Mouse (Mus musculus) neural tube, embryonic 12.5 days (tissue): Measurements from ENCODE around the gene Krtap6-2. TPM values are rescaled to one million over a fixed set of nuclear protein-coding genes. Genes with fewer than 3 reads are reported as not detected.

ENCODE experiments used
- ATAC-seq: fragments of 200-750 bp; cut with Nextera tagmentation; 2 replicates; pipeline ENCODE4 v1.8.0; 2017; ENCODE audit warnings: low read depth, mild to moderate bottlenecking, moderate TSS enrichment, moderate library complexity; ENCODE audit not compliant: low FRiP score
- H3K27ac ChIP-seq: fragments of 300-500 bp; sonication (generic); 2 replicates; pipeline ENCODE4 v1.5.1; 2016
- H3K27me3 ChIP-seq: fragments of 300-500 bp; sonication (generic); replicated peaks from 2 replicates; pipeline ENCODE4 v1.6.1; 2016; ENCODE audit warnings: mild to moderate bottlenecking
- H3K36me3 ChIP-seq: fragments of 300-500 bp; sonication (generic); 2 replicates; pipeline ENCODE4 v1.6.1; 2016; ENCODE audit warnings: mild to moderate bottlenecking
- H3K4me1 ChIP-seq: fragments of 300-500 bp; sonication (generic); 2 replicates; pipeline ENCODE4 v1.6.1; 2016
- H3K4me2 ChIP-seq: fragments of 300-500 bp; sonication (generic); replicated peaks from 2 replicates; pipeline ENCODE4 v1.6.1; 2016; ENCODE audit warnings: mild to moderate bottlenecking
- H3K4me3 ChIP-seq: fragments of 300-500 bp; sonication (generic); 2 replicates; pipeline ENCODE4 v1.5.1; 2016
- H3K9ac ChIP-seq: fragments of 300-500 bp; sonication (generic); 2 replicates; pipeline ENCODE4 v1.6.1; 2016; ENCODE audit warnings: mild to moderate bottlenecking
- H3K9me3 ChIP-seq: fragments of 300-500 bp; sonication (generic); 2 replicates; pipeline ENCODE4 v1.6.1; 2016; ENCODE audit warnings: mild to moderate bottlenecking
- WGBS: fragments of 180-500 bp; shearing (Covaris S2); methylation state at CpG from one replicate; pipeline ENCODE4 v1.1.7; 2016; 5-methylcytosine and 5-hydroxymethylcytosine counted together
- polyA plus RNA-seq: library from polyadenylated mRNA; unstranded; fragments of >200 nt; fragmentation: Nextera tagmentation; extraction: Ambion mirVana; gene quantifications from 2 replicates; pipeline ENCODE4 v1.2.1, GENCODE M21; 2016

Gene Krtap6-2
- polyA plus RNA-seq = not detected in 2 replicates

- Histone ChIP-seq H3K4me3 (no peak within 1 kb of the TSS), H3K27me3 (no peaks in the 10 kb centered on the region), H3K9ac (no peak within 1 kb of the TSS), H3K4me1 (no peaks in the 10 kb centered on the region), H3K36me3 (no peaks in the 10 kb centered on the region), H3K4me2 (no peak within 1 kb of the TSS), H3K27ac (no peak within 1 kb of the TSS), H3K9me3 (no peaks in the 10 kb centered on the region)
- no peak for ATAC-seq
- 93% methylated on average over 3 of the region's 3 CpGs for WGBS
These were observed at the start of gene Krtap6-2 for GRCm38 (mm10) chr16:89420011-89420410. Gene Krtap6-2, minus strand, starts transcription at chr16:89420111.

GRCm38 (mm10) chr16:89461189-89461588 lies 41.3 kb upstream of the Krtap6-2 start:
- H3K4me3 ChIP-seq = no peak overlapping the region
- ATAC-seq = no peak
- no peaks in the 10 kb centered on the region for H3K27me3 ChIP-seq
- no peak overlapping the region for H3K4me2 ChIP-seq
- no peaks in the 10 kb centered on the region for H3K36me3 ChIP-seq
- WGBS = 84% methylated on average over 5 of the region's 5 CpGs
- H3K4me1 ChIP-seq = no peaks in the 10 kb centered on the region
- no peak overlapping the region for H3K9ac ChIP-seq
- no peak overlapping the region for H3K27ac ChIP-seq
- H3K9me3 ChIP-seq = no peaks in the 10 kb centered on the region

- Histone ChIP-seq H3K9ac (no peak overlapping the region), H3K27ac (no peak overlapping the region), H3K4me1 (no peaks in the 10 kb centered on the region), H3K36me3 (no peaks in the 10 kb centered on the region), H3K27me3 (no peaks in the 10 kb centered on the region), H3K9me3 (no peaks in the 10 kb centered on the region), H3K4me2 (no peak overlapping the region), H3K4me3 (no peak overlapping the region)
- WGBS = 83% methylated on average over 2 of the region's 2 CpGs
- no peak for ATAC-seq
These were observed 9.7 kb upstream of the Krtap6-2 start for GRCm38 (mm10) chr16:89429586-89429985.

- H3K27me3 ChIP-seq = no peaks in the 10 kb centered on the region
- 93% methylated on average over 5 of the region's 5 CpGs for WGBS
- no peak overlapping the region for H3K27ac ChIP-seq
- H3K4me1 ChIP-seq = no peaks in the 10 kb centered on the region
- no peak overlapping the region for H3K4me3 ChIP-seq
- H3K9ac ChIP-seq = no peak overlapping the region
- no peak overlapping the region for H3K4me2 ChIP-seq
- no peaks in the 10 kb centered on the region for H3K36me3 ChIP-seq
- H3K9me3 ChIP-seq = no peaks in the 10 kb centered on the region
- ATAC-seq = no peak
These were observed 5.4 kb upstream of the Krtap6-2 start for GRCm38 (mm10) chr16:89425310-89425709.

GRCm38 (mm10) chr16:89416311-89416710 lies 3.6 kb downstream of the Krtap6-2 start:
- Histone ChIP-seq H3K4me1 (no peaks in the 10 kb centered on the region), H3K9ac (no peak overlapping the region), H3K9me3 (no peaks in the 10 kb centered on the region), H3K4me3 (no peak overlapping the region), H3K36me3 (no peaks in the 10 kb centered on the region), H3K27me3 (no peaks in the 10 kb centered on the region), H3K27ac (no peak overlapping the region), H3K4me2 (no peak overlapping the region)
- ATAC-seq = no peak
- 89% methylated on average over 3 of the region's 3 CpGs for WGBS

GRCm38 (mm10) chr16:89410345-89411068 lies 9.4 kb downstream of the Krtap6-2 start:
- ATAC-seq = no peak
- Histone ChIP-seq H3K27me3 (no peaks in the 10 kb centered on the region), H3K27ac (no peak overlapping the region), H3K9ac (no peak overlapping the region), H3K9me3 (no peaks in the 10 kb centered on the region), H3K36me3 (no peaks in the 10 kb centered on the region), H3K4me3 (no peak overlapping the region), H3K4me1 (no peaks in the 10 kb centered on the region), H3K4me2 (no peak overlapping the region)
- WGBS = 82% methylated on average over 5 of the region's 5 CpGs

- no peaks in the 10 kb centered on the region for H3K4me1 ChIP-seq
- WGBS = 82% methylated on average over 2 of the region's 2 CpGs
- ATAC-seq = no peak
- no peak within 1 kb of the TSS for H3K4me3 ChIP-seq
- no peak within 1 kb of the TSS for H3K9ac ChIP-seq
- H3K9me3 ChIP-seq = no peaks in the 10 kb centered on the region
- no peak within 1 kb of the TSS for H3K27ac ChIP-seq
- H3K4me2 ChIP-seq = no peak within 1 kb of the TSS
- H3K27me3 ChIP-seq = no peaks in the 10 kb centered on the region
- no peaks in the 10 kb centered on the region for H3K36me3 ChIP-seq
These were observed 16.1 kb downstream of the Krtap6-2 start, which contains the start of gene Krtap21-1 for GRCm38 (mm10) chr16:89403768-89404167. Gene Krtap21-1, minus strand, starts transcription at chr16:89403868.

GRCm38 (mm10) chr16:89372734-89373461 lies 47.0 kb downstream of the Krtap6-2 start:
- WGBS = 79% methylated on average over 2 of the region's 2 CpGs

More at GRCm38 (mm10) chr16:89372734-89373461, 47.0 kb downstream of the Krtap6-2 start:
- Histone ChIP-seq H3K36me3 (no peaks in the 10 kb centered on the region), H3K9me3 (no peaks in the 10 kb centered on the region), H3K4me2 (no peak overlapping the region), H3K27ac (no peak overlapping the region), H3K9ac (no peak overlapping the region), H3K4me3 (no peak overlapping the region), H3K4me1 (no peaks in the 10 kb centered on the region), H3K27me3 (no peaks in the 10 kb centered on the region)
- ATAC-seq = no peak

Other genes starting within 250 kb of the Krtap6-2 start
- gene 1110057P08Rik, start 245.4 kb downstream of the Krtap6-2 start, polyA plus RNA-seq = not detected in 2 replicates
- not detected in 2 replicates for gene Krtap20-2, start 214.2 kb downstream of the Krtap6-2 start, polyA plus RNA-seq
- not detected in 2 replicates for gene Krtap21-1, start 16.2 kb downstream of the Krtap6-2 start, polyA plus RNA-seq
- gene Krtap8-1, start 67.8 kb upstream of the Krtap6-2 start, polyA plus RNA-seq = not detected in 2 replicates
- not detected in 2 replicates for gene Krtap7-1, start 88.2 kb upstream of the Krtap6-2 start, polyA plus RNA-seq
- gene Krtap11-1, start 151.1 kb upstream of the Krtap6-2 start, polyA plus RNA-seq = not detected in 2 replicates